Mouse (Mus musculus): ENCODE data around the gene Cmip. TPM values are rescaled to one million over a fixed set of nuclear protein-coding genes. Genes with fewer than 3 reads are reported as not detected.

The Cmip gene
- polyA plus RNA-seq, 1 experiment from 2014 or later = 39.0 TPM

GRCm38 (mm10) chr8:117401880-117402279 is 145.0 kb downstream of the Cmip start:
- H3K4me3 ChIP-seq = no peak overlapping the region
- no peak overlapping the region for H3K4me2 ChIP-seq
- H3K27me3 ChIP-seq = no peaks in the 10 kb centered on the region
- H3K27ac ChIP-seq = peak overlapping the region; percentile 78
- peaks cover 4% of the 10 kb centered on the region for H3K36me3 ChIP-seq (ENCODE audit: poor library complexity, severe bottlenecking)
- peaks cover 46% of the 10 kb centered on the region for H3K4me1 ChIP-seq
- ATAC-seq = peak; percentile 57
- peak overlapping the region; percentile 38; the same call in 1 of the 2 replicates for H3K9ac ChIP-seq
- H3K9me3 ChIP-seq (replicated peaks) = 0 out of 2 replicates have a peak, but pooled peaks cover 1% of the 10 kb centered on the region
- WGBS = 60% methylated on average over 14 of the region's 14 CpGs

DNA sequence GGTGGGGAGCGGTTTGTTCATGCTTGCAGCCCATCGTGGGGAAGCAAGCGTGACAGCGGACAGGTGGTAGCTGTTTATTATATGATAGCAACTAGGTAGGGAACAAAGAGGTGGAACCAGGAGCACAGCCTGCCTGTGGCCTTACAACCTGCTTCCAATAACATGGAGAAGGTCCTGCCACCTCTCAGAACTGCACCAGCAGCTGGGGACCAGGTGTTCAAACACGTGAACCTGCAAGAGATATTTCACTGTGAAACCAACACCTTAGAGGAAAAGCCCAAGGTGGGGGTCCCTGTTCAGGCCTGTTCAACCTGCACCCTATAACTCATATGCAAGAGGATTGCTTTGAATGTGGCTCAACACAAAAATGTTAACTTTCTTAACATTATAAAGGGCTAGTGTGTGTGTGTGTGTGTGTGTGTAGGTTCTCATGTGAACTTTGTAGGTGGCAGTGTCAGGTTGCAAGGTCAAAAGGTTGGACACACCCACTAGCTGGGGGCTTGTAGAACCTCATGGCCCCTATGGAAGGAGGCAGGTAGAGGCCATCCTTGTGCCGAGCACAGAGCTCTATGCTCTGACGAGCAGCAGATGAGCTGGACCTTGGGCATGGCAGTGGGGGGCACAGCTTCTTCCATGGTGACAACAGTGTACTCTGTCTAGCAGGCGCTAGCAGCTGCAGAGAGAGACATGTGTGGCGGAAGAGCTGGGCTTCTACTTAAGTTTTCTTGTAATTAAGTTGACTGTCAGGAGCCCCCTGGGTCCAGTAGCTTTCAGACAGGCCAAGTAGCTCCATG is 146.2 kb downstream of the Cmip start:
- H3K36me3 ChIP-seq (ENCODE audit: poor library complexity, severe bottlenecking) = no peaks in the 10 kb centered on the region
- no peaks in the 10 kb centered on the region for H3K27me3 ChIP-seq
- H3K4me2 ChIP-seq = peak overlapping the region; percentile 27
- peaks cover 43% of the 10 kb centered on the region for H3K4me1 ChIP-seq
- no peak overlapping the region for H3K4me3 ChIP-seq
- WGBS = 69% methylated on average over 9 of the region's 9 CpGs
- no peak overlapping the region for H3K9ac ChIP-seq
- peak; percentile 25; the same call in 1 of the 2 replicates for ATAC-seq
- no peaks in the 10 kb centered on the region for H3K9me3 ChIP-seq (replicated peaks)
- H3K27ac ChIP-seq = peak overlapping the region; percentile 78

GRCm38 (mm10) chr8:117403705-117404476 is 147.0 kb downstream of the Cmip start:
- peak overlapping the region; percentile 27 for H3K4me2 ChIP-seq
- H3K27me3 ChIP-seq = no peaks in the 10 kb centered on the region
- H3K4me1 ChIP-seq = peaks cover 42% of the 10 kb centered on the region
- H3K36me3 ChIP-seq (ENCODE audit: poor library complexity, severe bottlenecking) = no peaks in the 10 kb centered on the region
- 56% methylated on average over 14 of the region's 14 CpGs for WGBS
- no peak overlapping the region for H3K9ac ChIP-seq
- H3K9me3 ChIP-seq (replicated peaks) = no peaks in the 10 kb centered on the region
- peak; percentile 38 for ATAC-seq
- H3K4me3 ChIP-seq = no peak overlapping the region
- H3K27ac ChIP-seq = peak overlapping the region; percentile 78

GRCm38 (mm10) chr8:117406081-117406480 is 149.2 kb downstream of the Cmip start:
- no peak for ATAC-seq
- H3K9me3 ChIP-seq (replicated peaks) = no peaks in the 10 kb centered on the region
- H3K36me3 ChIP-seq (ENCODE audit: poor library complexity, severe bottlenecking) = no peaks in the 10 kb centered on the region
- H3K27ac ChIP-seq = no peak overlapping the region
- 68% methylated on average over 3 of the region's 3 CpGs for WGBS
- H3K4me1 ChIP-seq = peaks cover 39% of the 10 kb centered on the region
- H3K4me2 ChIP-seq = no peak overlapping the region
- H3K9ac ChIP-seq = no peak overlapping the region
- H3K4me3 ChIP-seq = no peak overlapping the region
- H3K27me3 ChIP-seq = no peaks in the 10 kb centered on the region

- Histone ChIP-seq H3K27me3 (no peaks in the 10 kb centered on the region), H3K9ac (no peak overlapping the region), H3K36me3 (ENCODE audit: poor library complexity, severe bottlenecking) (0 out of 2 replicates have a peak, but pooled peaks cover 2% of the 10 kb centered on the region), H3K4me3 (no peak overlapping the region), H3K4me1 (peaks cover 19% of the 10 kb centered on the region), H3K4me2 (no peak overlapping the region), H3K27ac (no peak overlapping the region; the same call in none of the 2 replicates), H3K9me3 (replicated peaks) (no peaks in the 10 kb centered on the region)
- no peak for ATAC-seq
- WGBS = 83% methylated on average over 7 of the region's 7 CpGs
Observed at GRCm38 (mm10) chr8:117408634-117409033, 151.8 kb downstream of the Cmip start.

GRCm38 (mm10) chr8:117409056-117409455 is 152.2 kb downstream of the Cmip start:
- Histone ChIP-seq H3K4me2 (no peak overlapping the region), H3K9me3 (replicated peaks) (no peaks in the 10 kb centered on the region), H3K4me1 (peaks cover 15% of the 10 kb centered on the region), H3K27ac (no peak overlapping the region; the same call in 1 of the 2 replicates), H3K9ac (no peak overlapping the region), H3K36me3 (ENCODE audit: poor library complexity, severe bottlenecking) (0 out of 2 replicates have a peak, but pooled peaks cover 2% of the 10 kb centered on the region), H3K4me3 (no peak overlapping the region), H3K27me3 (no peaks in the 10 kb centered on the region)
- ATAC-seq = no peak
- WGBS = 83% methylated on average over 7 of the region's 7 CpGs

- ATAC-seq = no peak
- Histone ChIP-seq H3K36me3 (ENCODE audit: poor library complexity, severe bottlenecking) (0 out of 2 replicates have a peak, but pooled peaks cover 2% of the 10 kb centered on the region), H3K4me1 (peaks cover 10% of the 10 kb centered on the region; the same call in 1 of the 2 replicates), H3K27me3 (no peaks in the 10 kb centered on the region), H3K4me3 (no peak overlapping the region), H3K27ac (no peak overlapping the region), H3K9me3 (replicated peaks) (no peaks in the 10 kb centered on the region), H3K4me2 (no peak overlapping the region), H3K9ac (no peak overlapping the region)
- 73% methylated on average over 10 of the region's 10 CpGs for WGBS
Observed at GRCm38 (mm10) chr8:117410391-117410790, 153.5 kb downstream of the Cmip start.

DNA sequence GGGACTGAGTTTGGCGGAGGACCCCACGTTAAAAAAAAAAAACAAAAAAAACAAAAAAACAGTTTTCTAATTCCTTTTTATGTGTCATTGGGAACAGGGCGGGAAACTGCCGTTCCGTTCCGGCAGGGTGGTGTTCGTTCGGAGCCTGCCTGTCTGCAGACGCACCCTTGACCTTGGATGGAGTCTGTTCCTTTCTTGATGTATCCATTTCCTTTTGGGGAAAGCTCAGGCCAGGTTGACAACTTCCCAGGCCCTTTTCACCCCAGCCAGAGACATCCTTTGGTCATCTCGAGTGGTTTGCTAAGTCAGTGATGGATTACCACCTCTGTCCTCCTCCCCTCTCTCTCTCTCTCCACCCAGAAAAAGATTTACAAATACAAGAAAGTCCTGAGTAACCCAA is 154.0 kb downstream of the Cmip start:
- ATAC-seq = no peak
- Histone ChIP-seq H3K9me3 (replicated peaks) (no peaks in the 10 kb centered on the region), H3K4me2 (no peak overlapping the region), H3K36me3 (ENCODE audit: poor library complexity, severe bottlenecking) (peaks cover 5% of the 10 kb centered on the region; the same call in 1 of the 2 replicates), H3K9ac (no peak overlapping the region), H3K27me3 (no peaks in the 10 kb centered on the region), H3K4me3 (no peak overlapping the region), H3K4me1 (0 out of 2 replicates have a peak, but pooled peaks cover 10% of the 10 kb centered on the region), H3K27ac (no peak overlapping the region)
- WGBS = 85% methylated on average over 10 of the region's 10 CpGs

DNA sequence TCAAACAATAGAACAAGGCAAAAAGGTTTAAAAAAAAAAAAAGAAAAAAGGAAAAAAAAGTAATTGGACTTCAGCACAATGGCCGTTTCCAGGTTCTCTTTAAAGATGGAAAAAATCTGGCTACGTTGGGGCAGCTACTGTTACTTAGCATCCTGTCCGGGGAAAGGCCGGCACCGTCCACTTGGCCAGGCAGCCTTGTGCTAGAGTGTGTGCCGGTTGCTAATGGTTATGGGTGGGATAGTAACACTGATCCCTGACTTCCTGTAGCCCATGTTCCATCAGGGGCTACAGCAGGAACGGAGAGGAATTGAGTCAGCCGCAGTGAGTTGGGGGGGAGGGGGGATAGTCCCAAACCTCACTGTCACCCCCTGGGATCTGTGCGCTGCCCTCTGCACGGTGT is 155.4 kb downstream of the Cmip start:
- WGBS = 92% methylated on average over 10 of the region's 10 CpGs

DNA sequence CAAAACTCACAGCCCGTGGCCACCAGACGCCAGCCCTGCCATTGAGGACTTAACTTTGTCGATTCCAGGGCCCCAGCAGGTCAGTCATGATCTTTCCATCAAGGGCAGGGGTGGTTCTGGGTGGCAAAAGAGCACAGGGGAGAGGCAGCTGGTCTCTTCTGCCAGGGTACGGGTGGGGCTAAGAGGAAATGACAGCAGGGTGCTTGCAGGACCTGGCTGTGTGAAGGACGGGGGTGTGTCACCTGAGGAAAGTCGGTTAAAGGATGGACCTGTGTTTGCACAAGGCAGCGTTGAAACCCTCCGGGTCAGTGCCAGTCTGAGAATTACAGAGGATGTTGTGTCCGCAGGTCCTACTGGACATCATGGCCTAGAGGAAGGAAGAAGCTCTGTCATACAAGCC is 161.0 kb downstream of the Cmip start:
- Histone ChIP-seq H3K27ac (no peak overlapping the region), H3K4me3 (no peak overlapping the region), H3K9ac (no peak overlapping the region), H3K4me1 (0 out of 2 replicates have a peak, but pooled peaks cover 4% of the 10 kb centered on the region), H3K36me3 (ENCODE audit: poor library complexity, severe bottlenecking) (peaks cover 32% of the 10 kb centered on the region), H3K9me3 (replicated peaks) (no peaks in the 10 kb centered on the region), H3K4me2 (no peak overlapping the region), H3K27me3 (no peaks in the 10 kb centered on the region)
- WGBS = 92% methylated on average over 9 of the region's 9 CpGs
- no peak for ATAC-seq

More for the DNA sequence above, 155.4 kb downstream of the Cmip start:
- Histone ChIP-seq H3K27me3 (no peaks in the 10 kb centered on the region), H3K4me1 (0 out of 2 replicates have a peak, but pooled peaks cover 10% of the 10 kb centered on the region), H3K36me3 (ENCODE audit: poor library complexity, severe bottlenecking) (peaks cover 17% of the 10 kb centered on the region), H3K9ac (no peak overlapping the region), H3K4me2 (no peak overlapping the region), H3K27ac (no peak overlapping the region), H3K9me3 (replicated peaks) (no peaks in the 10 kb centered on the region), H3K4me3 (no peak overlapping the region)
- ATAC-seq = no peak

GRCm38 (mm10) chr8:117420841-117421534 is 164.1 kb downstream of the Cmip start:
- Histone ChIP-seq H3K9ac (no peak overlapping the region), H3K27ac (no peak overlapping the region), H3K4me2 (no peak overlapping the region), H3K36me3 (ENCODE audit: poor library complexity, severe bottlenecking) (peaks cover 54% of the 10 kb centered on the region), H3K4me1 (0 out of 2 replicates have a peak, but pooled peaks cover 4% of the 10 kb centered on the region), H3K9me3 (replicated peaks) (no peaks in the 10 kb centered on the region), H3K4me3 (no peak overlapping the region), H3K27me3 (no peaks in the 10 kb centered on the region)
- ATAC-seq = no peak
- 79% methylated on average over 17 of the region's 17 CpGs for WGBS

Data from forebrain, embryonic 13.5 days (tissue).